Mouse (Mus musculus): ENCODE data around the gene Ttc30a2.

The Ttc30a2 gene

GRCm38 (mm10) chr2:75928011-75928410 lies 50.0 kb downstream of the Ttc30a2 start:
- DNase-seq (ENCODE audit: low spot score in 2 of 2): peak in 1 of 2 experiments; percentile 38

- no peak for DNase-seq (ENCODE audit: low spot score in 2 of 2)
These were observed 51.9 kb downstream of the Ttc30a2 start for GRCm38 (mm10) chr2:75926061-75926460.
